Mouse (Mus musculus) thymus, postnatal 0 days (tissue): ENCODE results near the gene Pga5. TPM values are rescaled to one million over a fixed set of nuclear protein-coding genes. Genes with fewer than 3 reads are reported as not detected.

Experiments used
- DNase-seq: peaks from one replicate; pipeline ENCODE4 v3.0.0-alpha.2; 2015; ENCODE audit warnings: low spot score
- polyA plus RNA-seq: library from polyadenylated mRNA; unstranded; fragments of >200 nt; fragmentation: Nextera tagmentation; extraction: Ambion mirVana; gene quantifications from 2 replicates; pipeline ENCODE4 v1.2.1, GENCODE M21; 2015

Gene Pga5
- polyA plus RNA-seq, 1 experiment from 2014 or later, result 0.49 TPM

- peak; percentile 73 for DNase-seq
Measured at GRCm38 (mm10) chr19:10665499-10665898, 12.4 kb downstream of the Pga5 start.

GRCm38 (mm10) chr19:10665093-10665492, 12.8 kb downstream of the Pga5 start:
- no peak for DNase-seq

GRCm38 (mm10) chr19:10662665-10663064, 15.2 kb downstream of the Pga5 start:
- no peak for DNase-seq

- DNase-seq, result no peak
Measured at GRCm38 (mm10) chr19:10661919-10662318, 16.0 kb downstream of the Pga5 start.

DNA sequence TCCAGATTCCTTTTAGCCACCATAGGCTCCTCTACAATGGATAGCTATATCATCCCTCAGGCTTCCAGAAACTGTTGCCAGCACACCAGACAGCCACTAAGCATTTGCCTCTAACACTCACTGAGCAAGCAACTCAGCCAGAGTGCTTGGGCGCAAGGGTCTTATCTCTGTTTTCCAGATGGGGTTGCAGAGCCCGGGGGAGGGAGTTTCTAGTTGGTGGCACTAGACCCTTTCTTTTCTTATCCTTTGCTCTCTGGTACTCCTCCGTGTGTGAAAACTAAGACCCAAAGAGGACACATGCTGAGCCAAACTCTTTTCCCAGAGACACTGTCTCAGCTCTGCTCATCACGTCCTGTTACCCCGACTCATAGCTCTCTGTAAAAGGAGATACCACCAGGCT, 16.5 kb downstream of the Pga5 start:
- DNase-seq, result no peak

- DNase-seq, result no peak
Measured at GRCm38 (mm10) chr19:10658406-10658805, 19.5 kb downstream of the Pga5 start.

- no peak for DNase-seq
Measured at GRCm38 (mm10) chr19:10657742-10658141, 20.1 kb downstream of the Pga5 start.

- DNase-seq, result no peak
Measured at GRCm38 (mm10) chr19:10656058-10656457, 21.8 kb downstream of the Pga5 start.

- DNase-seq, result peak; percentile 75
Measured at GRCm38 (mm10) chr19:10648156-10648555, 29.7 kb downstream of the Pga5 start.

GRCm38 (mm10) chr19:10645616-10646015, 32.3 kb downstream of the Pga5 start:
- DNase-seq, result no peak

GRCm38 (mm10) chr19:10640589-10641378, 37.1 kb downstream of the Pga5 start:
- DNase-seq, result peak; percentile 50

DNA sequence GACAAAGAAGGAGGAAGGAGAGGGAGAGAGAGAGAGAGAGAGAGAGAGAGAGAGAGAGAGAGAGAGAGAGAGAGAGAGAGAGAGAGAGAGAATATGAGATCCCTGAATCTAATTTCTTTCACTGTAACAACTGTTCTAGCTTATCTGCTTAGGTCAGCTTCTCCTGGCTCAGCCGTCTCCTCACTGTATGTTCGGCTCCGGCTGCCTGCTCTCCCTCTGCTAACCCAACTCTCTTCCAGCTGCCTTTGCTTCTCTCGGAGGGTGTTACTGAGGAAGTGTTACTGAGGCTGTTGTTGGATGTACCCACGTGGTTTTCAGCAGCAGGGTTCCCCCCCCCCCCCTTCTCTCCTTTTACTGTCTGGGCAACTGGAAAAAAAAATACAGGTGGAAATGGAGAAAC, 37.8 kb downstream of the Pga5 start:
- peak; percentile 33 for DNase-seq

DNA sequence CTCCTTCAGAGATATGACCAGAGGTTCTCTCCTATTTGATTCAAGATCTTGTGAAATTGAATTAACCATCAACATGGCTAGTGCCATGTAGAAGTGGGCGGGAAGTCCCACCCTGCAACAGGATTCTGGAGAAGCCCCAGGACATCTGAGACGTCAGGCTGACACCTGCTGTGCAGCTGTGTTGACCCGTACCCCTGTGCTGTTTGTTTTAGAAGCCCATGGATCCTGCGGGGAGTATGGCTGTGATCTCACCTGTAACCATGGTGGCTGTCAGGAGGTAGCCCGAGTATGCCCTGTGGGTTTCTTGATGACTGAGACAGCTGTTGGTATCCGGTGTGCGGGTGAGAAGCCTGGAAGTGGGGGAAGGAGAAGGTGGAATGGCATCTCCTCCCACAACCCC, 40.0 kb downstream of the Pga5 start:
- DNase-seq, result no peak

DNA sequence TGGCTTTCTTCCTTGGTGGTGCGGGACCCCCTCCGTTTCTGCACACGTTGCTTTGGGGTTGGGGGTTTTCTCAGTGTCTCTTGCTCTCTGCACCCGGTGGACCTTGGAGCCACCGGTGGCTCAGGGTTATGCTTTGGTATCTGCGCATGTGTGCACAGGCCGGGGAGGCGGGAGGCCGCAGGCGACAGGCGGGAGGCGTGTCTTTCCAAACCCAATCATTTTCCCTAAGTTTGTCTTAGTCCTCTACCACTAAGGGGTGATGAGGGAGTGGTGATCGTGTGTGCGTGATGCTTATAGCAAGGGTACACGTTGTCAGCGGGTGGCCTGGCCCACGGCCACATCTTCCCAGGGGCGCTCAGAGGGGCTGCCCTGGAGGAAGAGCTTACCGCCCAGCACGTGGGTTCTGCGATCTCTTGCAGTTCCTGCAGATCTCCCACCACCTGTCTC, 43.0 kb downstream of the Pga5 start:
- DNase-seq, result peak; percentile 40

DNA sequence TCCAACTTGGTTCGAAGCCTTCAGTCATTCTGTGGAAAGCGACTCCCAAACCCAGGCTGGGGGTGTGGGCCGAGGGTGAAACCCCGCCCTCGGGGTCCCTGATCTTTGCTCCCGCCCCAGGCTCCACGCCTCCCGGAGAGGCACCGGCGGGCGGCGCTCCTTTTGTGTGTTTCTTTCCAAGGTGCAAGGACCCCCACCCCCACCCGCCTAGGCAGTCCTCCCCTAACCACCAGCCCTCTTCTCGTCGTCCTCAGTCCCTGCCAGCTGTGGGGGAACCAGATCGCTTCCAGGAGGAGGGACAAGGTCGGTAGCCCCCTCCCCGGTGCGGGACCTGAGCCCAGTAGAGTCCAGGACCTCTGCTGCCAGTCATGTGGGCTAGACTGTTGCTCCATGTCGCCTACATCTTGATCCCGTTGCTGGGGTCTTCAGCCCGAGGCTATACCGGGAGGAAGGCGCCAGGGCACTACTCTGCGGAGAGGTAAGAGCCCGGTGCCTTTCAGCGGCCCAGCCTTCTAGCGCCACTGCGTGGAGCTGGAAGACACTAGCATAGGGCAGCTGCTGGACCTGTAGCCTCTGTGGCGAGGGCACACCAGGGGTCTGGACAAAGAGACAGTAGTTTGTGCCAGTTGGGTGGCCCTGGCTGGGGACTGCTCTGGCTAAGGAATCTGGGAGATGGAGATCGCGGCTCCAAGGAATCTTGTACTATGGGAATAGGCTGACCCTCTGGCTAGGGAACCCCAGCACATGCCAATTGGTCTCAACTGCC, 43.6 kb downstream of the Pga5 start, which contains the start of gene Vwce:
Gene Vwce (plus strand): TSS at position 108 of the 766 bp plus-strand sequence.
- DNase-seq, result peak; percentile 58

Other genes with a start within 250 kb of the Pga5 start
- gene Lrrc10b, start 220.6 kb downstream of the Pga5 start, polyA plus RNA-seq, result 0.08 and 0.17 TPM in 2 replicates
- gene Ppp1r32, start 195.1 kb downstream of the Pga5 start, polyA plus RNA-seq, result 0.49 and 0.57 TPM in 2 replicates
- 30.8 and 31.8 TPM in 2 replicates for gene Cpsf7, start 152.8 kb downstream of the Pga5 start, polyA plus RNA-seq
- 70.1 and 73.0 TPM in 2 replicates for gene Sdhaf2, start 151.9 kb downstream of the Pga5 start, polyA plus RNA-seq
- 27.3 and 30.0 TPM in 2 replicates for gene Tmem216, start 121.8 kb downstream of the Pga5 start, polyA plus RNA-seq
- gene Cyb561a3, start 100.9 kb downstream of the Pga5 start, polyA plus RNA-seq, result 31.9 and 33.2 TPM in 2 replicates
- gene Tmem138, start 100.7 kb downstream of the Pga5 start, polyA plus RNA-seq, result 24.6 and 25.7 TPM in 2 replicates
- 148 and 156 TPM in 2 replicates for gene Ddb1, start 72.7 kb downstream of the Pga5 start, polyA plus RNA-seq
- 12.4 and 13.7 TPM in 2 replicates for gene Tkfc, start 72.4 kb downstream of the Pga5 start, polyA plus RNA-seq
- gene Vwce, start 43.9 kb downstream of the Pga5 start, polyA plus RNA-seq, result 1.2 and 2.2 TPM in 2 replicates
- gene Vps37c, start 10.7 kb upstream of the Pga5 start, polyA plus RNA-seq, result 14.6 and 19.3 TPM in 2 replicates
- gene Cd5, start 60.9 kb upstream of the Pga5 start, polyA plus RNA-seq, result 116 and 132 TPM in 2 replicates
- gene Cd6, start 152.0 kb upstream of the Pga5 start, polyA plus RNA-seq, result 141 and 145 TPM in 2 replicates
- gene Slc15a3, start 161.7 kb upstream of the Pga5 start, polyA plus RNA-seq, result 2.4 and 3.3 TPM in 2 replicates
- 3.6 and 4.2 TPM in 2 replicates for gene Tmem132a, start 191.9 kb upstream of the Pga5 start, polyA plus RNA-seq
- 35.2 and 41.6 TPM in 2 replicates for gene Tmem109, start 203.9 kb upstream of the Pga5 start, polyA plus RNA-seq
- gene Prpf19, start 217.2 kb upstream of the Pga5 start, polyA plus RNA-seq, result 31.6 and 34.9 TPM in 2 replicates
- 0.82 and 1.2 TPM in 2 replicates for gene Zp1, start 242.6 kb upstream of the Pga5 start, polyA plus RNA-seq